Mouse (Mus musculus): Measurements from ENCODE around the gene Wwtr1. TPM values are rescaled to one million over a fixed set of nuclear protein-coding genes. Genes with fewer than 3 reads are reported as not detected.

Gene Wwtr1
- polyA plus RNA-seq, 1 experiment from 2014 or later: 10.6 TPM

GRCm38 (mm10) chr3:57501596-57502220 lies 74.0 kb downstream of the Wwtr1 start:
- H3K27me3 ChIP-seq (ENCODE audit: insufficient read depth, poor library complexity, severe bottlenecking): no peaks in the 10 kb centered on the region
- DNase-seq (ENCODE audit: low spot score): no peak
- 0 out of 2 replicates have a peak, but pooled peaks cover 10% of the 10 kb centered on the region for H3K4me1 ChIP-seq (replicated peaks)
- 0 out of 2 replicates have a peak, but pooled peaks cover 5% of the 10 kb centered on the region for H3K36me3 ChIP-seq
- WGBS: 87% methylated on average over 10 of the region's 10 CpGs
- H3K27ac ChIP-seq: no peak overlapping the region
- no peaks in the 10 kb centered on the region for H3K9me3 ChIP-seq
- no peak overlapping the region for H3K4me3 ChIP-seq

- Histone ChIP-seq H3K36me3 (0 out of 2 replicates have a peak, but pooled peaks cover 5% of the 10 kb centered on the region), H3K4me1 (replicated peaks) (0 out of 2 replicates have a peak, but pooled peaks cover 10% of the 10 kb centered on the region)
- no peak for DNase-seq (ENCODE audit: low spot score)
Observed at GRCm38 (mm10) chr3:57500846-57501245, 74.9 kb downstream of the Wwtr1 start.

GRCm38 (mm10) chr3:57497791-57498190 lies 77.9 kb downstream of the Wwtr1 start:
- H3K36me3 ChIP-seq: 0 out of 2 replicates have a peak, but pooled peaks cover 5% of the 10 kb centered on the region
- WGBS: 86% methylated on average over 1 of the region's 1 CpGs
- no peaks in the 10 kb centered on the region for H3K27me3 ChIP-seq (ENCODE audit: insufficient read depth, poor library complexity, severe bottlenecking)
- H3K4me3 ChIP-seq: no peak overlapping the region
- no peak overlapping the region for H3K27ac ChIP-seq
- DNase-seq (ENCODE audit: low spot score): no peak
- no peaks in the 10 kb centered on the region for H3K4me1 ChIP-seq (replicated peaks)
- no peaks in the 10 kb centered on the region for H3K9me3 ChIP-seq

More at GRCm38 (mm10) chr3:57500846-57501245, 74.9 kb downstream of the Wwtr1 start:
- no peak overlapping the region for H3K27ac ChIP-seq
- H3K27me3 ChIP-seq (ENCODE audit: insufficient read depth, poor library complexity, severe bottlenecking): no peaks in the 10 kb centered on the region
- no peaks in the 10 kb centered on the region for H3K9me3 ChIP-seq
- H3K4me3 ChIP-seq: no peak overlapping the region
- 91% methylated on average over 9 of the region's 9 CpGs for WGBS

DNA sequence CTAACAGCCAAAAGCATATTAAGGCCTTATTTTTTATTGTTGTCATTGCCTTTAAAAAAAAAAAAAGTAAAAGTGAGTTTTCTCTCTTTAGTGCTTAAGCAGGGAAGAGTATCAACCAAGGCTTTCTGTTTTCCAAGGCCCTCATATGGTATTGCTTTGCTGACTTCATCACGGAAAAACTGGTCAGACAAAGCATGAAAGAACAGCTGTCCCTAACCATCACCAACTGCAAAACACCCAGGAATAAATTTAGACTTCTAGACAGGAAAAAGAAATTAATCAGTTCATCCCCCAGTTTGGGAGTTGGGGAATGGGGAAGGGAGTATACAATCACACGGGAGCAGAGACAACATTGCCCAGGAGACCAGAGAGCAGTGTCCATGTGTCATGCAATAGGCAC lies 79.3 kb downstream of the Wwtr1 start:
- H3K9me3 ChIP-seq: no peaks in the 10 kb centered on the region
- H3K36me3 ChIP-seq: 0 out of 2 replicates have a peak, but pooled peaks cover 5% of the 10 kb centered on the region
- no peaks in the 10 kb centered on the region for H3K4me1 ChIP-seq (replicated peaks)
- no peak for DNase-seq (ENCODE audit: low spot score)
- H3K27ac ChIP-seq: no peak overlapping the region
- 80% methylated on average over 2 of the region's 2 CpGs for WGBS
- H3K4me3 ChIP-seq: no peak overlapping the region
- H3K27me3 ChIP-seq (ENCODE audit: insufficient read depth, poor library complexity, severe bottlenecking): no peaks in the 10 kb centered on the region

DNA sequence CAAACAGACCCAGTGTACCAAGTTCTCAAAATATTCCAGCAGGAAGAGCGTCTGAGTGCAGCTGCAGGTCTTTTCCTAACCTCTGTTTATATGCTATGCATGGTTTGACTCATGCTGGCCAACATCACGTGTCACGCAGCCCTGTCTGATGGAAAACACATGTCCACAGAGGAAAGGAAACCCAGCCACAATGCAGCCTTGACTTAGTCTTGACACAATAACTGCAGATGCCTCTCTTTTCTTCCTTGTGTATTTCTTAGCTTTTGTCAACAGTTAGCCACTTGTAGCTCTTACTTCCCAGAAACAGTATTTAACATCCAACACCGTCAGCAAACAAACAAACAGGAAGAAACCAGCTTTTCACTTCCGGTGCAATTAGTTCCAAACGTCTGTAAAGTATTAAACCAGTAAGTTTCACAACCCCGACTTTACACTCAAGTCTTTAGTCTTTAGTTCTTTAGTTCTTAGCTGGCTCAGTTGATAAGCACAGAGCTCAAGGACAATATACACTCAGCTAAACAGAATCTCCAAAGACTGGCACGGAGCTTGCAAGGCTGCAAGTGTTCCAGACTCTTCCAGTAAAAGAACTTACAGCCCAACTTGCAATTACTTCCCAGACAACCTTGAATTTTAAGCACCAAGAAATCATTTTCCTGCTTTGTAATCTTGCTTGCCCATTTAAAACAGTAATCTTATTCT lies 88.1 kb downstream of the Wwtr1 start:
- Histone ChIP-seq H3K27me3 (ENCODE audit: insufficient read depth, poor library complexity, severe bottlenecking) (no peaks in the 10 kb centered on the region), H3K27ac (no peak overlapping the region; the same call in 1 of the 2 replicates), H3K36me3 (no peaks in the 10 kb centered on the region), H3K4me3 (no peak overlapping the region), H3K9me3 (no peaks in the 10 kb centered on the region), H3K4me1 (replicated peaks) (no peaks in the 10 kb centered on the region)
- WGBS: 72% methylated on average over 8 of the region's 8 CpGs
- DNase-seq (ENCODE audit: low spot score): peak; percentile 43

DNA sequence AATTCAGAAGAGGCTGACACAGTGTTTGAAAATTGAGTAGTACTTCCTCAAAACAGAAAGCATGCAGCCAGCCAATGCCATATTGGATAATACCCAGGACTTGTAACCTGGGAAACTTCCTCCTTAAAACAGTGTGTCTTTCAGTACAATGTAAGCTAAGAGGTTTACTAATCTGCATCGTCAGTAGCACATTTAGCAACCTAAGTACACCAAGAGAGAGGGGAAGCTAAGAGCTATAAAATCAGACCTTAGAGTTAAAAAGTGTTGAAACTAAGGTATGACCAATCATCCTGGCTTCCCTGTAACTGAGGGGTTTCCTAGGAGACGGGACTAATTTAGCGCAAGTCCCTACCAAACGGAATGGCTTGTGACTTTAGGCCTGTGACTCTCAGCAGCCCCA lies 89.6 kb downstream of the Wwtr1 start:
- Histone ChIP-seq H3K27ac (no peak overlapping the region), H3K9me3 (no peaks in the 10 kb centered on the region), H3K4me3 (no peak overlapping the region), H3K27me3 (ENCODE audit: insufficient read depth, poor library complexity, severe bottlenecking) (no peaks in the 10 kb centered on the region), H3K4me1 (replicated peaks) (no peaks in the 10 kb centered on the region), H3K36me3 (no peaks in the 10 kb centered on the region)
- WGBS: 91% methylated on average over 4 of the region's 4 CpGs
- DNase-seq (ENCODE audit: low spot score): no peak

GRCm38 (mm10) chr3:57481981-57482380 lies 93.7 kb downstream of the Wwtr1 start:
- Histone ChIP-seq H3K4me3 (no peak overlapping the region), H3K27me3 (ENCODE audit: insufficient read depth, poor library complexity, severe bottlenecking) (no peaks in the 10 kb centered on the region), H3K9me3 (no peaks in the 10 kb centered on the region), H3K27ac (no peak overlapping the region), H3K36me3 (peaks cover 5% of the 10 kb centered on the region), H3K4me1 (replicated peaks) (no peaks in the 10 kb centered on the region)
- DNase-seq (ENCODE audit: low spot score): no peak
- 88% methylated on average over 5 of the region's 5 CpGs for WGBS

DNA sequence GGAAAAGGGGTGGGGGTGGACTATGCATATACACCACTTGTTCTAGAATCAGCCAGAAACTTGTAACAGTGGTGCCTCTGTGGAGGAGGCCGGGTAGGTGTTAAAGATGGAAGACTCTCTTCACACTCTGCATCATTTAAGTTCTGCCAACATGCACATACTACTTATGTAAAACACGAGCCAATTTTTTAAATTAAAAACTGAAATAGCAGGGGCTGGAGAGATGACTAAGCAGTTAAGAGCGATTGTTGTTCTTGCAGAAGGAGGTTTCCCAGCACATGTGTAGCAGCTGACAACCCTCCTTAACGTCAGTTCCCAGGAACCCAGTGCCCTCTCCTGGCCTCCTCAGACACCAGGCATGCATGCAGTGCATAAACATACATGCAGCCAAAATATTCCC lies 95.1 kb downstream of the Wwtr1 start:
- WGBS: 86% methylated on average over 4 of the region's 4 CpGs
- H3K27me3 ChIP-seq (ENCODE audit: insufficient read depth, poor library complexity, severe bottlenecking): no peaks in the 10 kb centered on the region

GRCm38 (mm10) chr3:57474421-57474820 lies 101.3 kb downstream of the Wwtr1 start:
- 88% methylated on average over 8 of the region's 8 CpGs for WGBS

More for the DNA sequence above, 95.1 kb downstream of the Wwtr1 start:
- Histone ChIP-seq H3K4me1 (replicated peaks) (no peaks in the 10 kb centered on the region), H3K9me3 (no peaks in the 10 kb centered on the region), H3K36me3 (peaks cover 17% of the 10 kb centered on the region), H3K4me3 (no peak overlapping the region), H3K27ac (no peak overlapping the region)
- DNase-seq (ENCODE audit: low spot score): no peak

GRCm38 (mm10) chr3:57472407-57472806 lies 103.3 kb downstream of the Wwtr1 start:
- peak overlapping the region; percentile 80 for H3K27ac ChIP-seq
- no peaks in the 10 kb centered on the region for H3K9me3 ChIP-seq
- DNase-seq (ENCODE audit: low spot score): peak; percentile 83
- peaks cover 41% of the 10 kb centered on the region for H3K4me1 ChIP-seq (replicated peaks)
- H3K36me3 ChIP-seq: peaks cover 17% of the 10 kb centered on the region
- no peak overlapping the region for H3K4me3 ChIP-seq
- no peaks in the 10 kb centered on the region for H3K27me3 ChIP-seq (ENCODE audit: insufficient read depth, poor library complexity, severe bottlenecking)
- WGBS: 31% methylated on average over 4 of the region's 4 CpGs

More at GRCm38 (mm10) chr3:57474421-57474820, 101.3 kb downstream of the Wwtr1 start:
- H3K9me3 ChIP-seq: no peaks in the 10 kb centered on the region
- no peak for DNase-seq (ENCODE audit: low spot score)
- peaks cover 17% of the 10 kb centered on the region for H3K36me3 ChIP-seq
- peak overlapping the region; percentile 35; the same call in 1 of the 2 replicates for H3K27ac ChIP-seq
- H3K4me3 ChIP-seq: no peak overlapping the region
- H3K27me3 ChIP-seq (ENCODE audit: insufficient read depth, poor library complexity, severe bottlenecking): no peaks in the 10 kb centered on the region
- H3K4me1 ChIP-seq (replicated peaks): peaks cover 41% of the 10 kb centered on the region

- peaks cover 41% of the 10 kb centered on the region for H3K4me1 ChIP-seq (replicated peaks)
- H3K27me3 ChIP-seq (ENCODE audit: insufficient read depth, poor library complexity, severe bottlenecking): no peaks in the 10 kb centered on the region
- 0 out of 2 replicates have a peak, but pooled peaks cover 3% of the 10 kb centered on the region for H3K36me3 ChIP-seq
- peak overlapping the region; percentile 36 for H3K4me3 ChIP-seq
- peak; percentile 61 for DNase-seq (ENCODE audit: low spot score)
- WGBS: 1% methylated on average over 15 of the region's 15 CpGs
- no peaks in the 10 kb centered on the region for H3K9me3 ChIP-seq
- H3K27ac ChIP-seq: peak overlapping the region; percentile 87
Observed at GRCm38 (mm10) chr3:57470981-57471601, 104.6 kb downstream of the Wwtr1 start.

- H3K9me3 ChIP-seq: no peaks in the 10 kb centered on the region
- no peaks in the 10 kb centered on the region for H3K36me3 ChIP-seq
- DNase-seq (ENCODE audit: low spot score): peak; percentile 60
- peaks cover 41% of the 10 kb centered on the region for H3K4me1 ChIP-seq (replicated peaks)
- 31% methylated on average over 5 of the region's 5 CpGs for WGBS
- peak overlapping the region; percentile 87 for H3K27ac ChIP-seq
- no peak overlapping the region for H3K4me3 ChIP-seq
- H3K27me3 ChIP-seq (ENCODE audit: insufficient read depth, poor library complexity, severe bottlenecking): no peaks in the 10 kb centered on the region
Observed at GRCm38 (mm10) chr3:57470326-57470725, 105.4 kb downstream of the Wwtr1 start.

GRCm38 (mm10) chr3:57469325-57469724 lies 106.4 kb downstream of the Wwtr1 start:
- H3K4me3 ChIP-seq: no peak overlapping the region
- no peaks in the 10 kb centered on the region for H3K27me3 ChIP-seq (ENCODE audit: insufficient read depth, poor library complexity, severe bottlenecking)
- 97% methylated on average over 3 of the region's 3 CpGs for WGBS
- DNase-seq (ENCODE audit: low spot score): no peak
- H3K27ac ChIP-seq: no peak overlapping the region
- no peaks in the 10 kb centered on the region for H3K36me3 ChIP-seq
- no peaks in the 10 kb centered on the region for H3K9me3 ChIP-seq
- peaks cover 39% of the 10 kb centered on the region for H3K4me1 ChIP-seq (replicated peaks)

All from hindbrain, embryonic 10.5 days (tissue).